Mouse (Mus musculus): ENCODE measurements around the gene P4ha2.

P4ha2 gene

DNA sequence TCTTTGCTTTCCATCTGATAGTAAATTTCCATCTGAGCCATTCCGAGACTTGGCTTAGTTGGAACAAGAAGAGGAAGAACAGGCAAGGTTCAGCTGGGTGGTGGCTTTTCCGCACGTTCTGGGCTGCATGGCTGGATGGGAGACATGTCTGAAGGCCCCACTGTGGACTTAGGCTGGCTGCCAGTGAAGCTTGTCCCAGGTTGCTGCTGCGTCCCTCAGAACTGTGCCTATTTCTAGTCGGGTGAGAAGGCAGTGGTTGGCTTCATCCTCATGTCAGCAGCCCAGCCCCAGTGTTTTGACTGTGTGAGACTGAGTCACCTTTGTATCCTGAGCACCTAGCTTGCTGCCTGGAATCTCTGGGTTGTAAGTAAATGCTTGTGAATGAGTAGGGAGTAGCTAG is 9.0 kb downstream of the P4ha2 start:
- no peak for DNase-seq (ENCODE audit: low read depth, low spot score)
- H3K27me3 ChIP-seq (ENCODE audit: control insufficient read depth, insufficient read depth, low read length, poor library complexity, severe bottlenecking), result no peaks in the 10 kb centered on the region; the same call in 1 of the 2 replicates

DNA sequence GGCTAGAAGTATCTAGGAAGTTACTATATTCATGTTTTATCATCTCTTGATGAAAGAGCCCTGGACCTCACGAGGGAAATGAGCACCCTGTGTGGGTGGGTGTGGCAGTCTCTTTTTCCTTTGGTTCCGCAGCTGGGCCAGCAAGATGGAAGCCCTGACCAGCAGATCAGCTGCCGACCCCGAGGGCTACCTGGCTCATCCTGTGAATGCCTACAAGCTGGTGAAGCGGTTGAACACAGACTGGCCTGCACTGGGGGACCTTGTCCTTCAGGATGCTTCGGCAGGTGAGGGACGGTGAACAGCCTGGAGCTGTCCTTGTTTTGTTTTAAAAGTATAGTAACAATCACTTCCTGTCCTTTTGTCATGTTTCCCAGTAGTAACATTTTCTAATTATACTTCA is 11.4 kb downstream of the P4ha2 start:
- no peaks in the 10 kb centered on the region for H3K36me3 ChIP-seq (ENCODE audit: control insufficient read depth, insufficient read depth, low read length, poor library complexity, severe bottlenecking)
- no peak for DNase-seq (ENCODE audit: low read depth, low spot score)
- H3K27me3 ChIP-seq (ENCODE audit: control insufficient read depth, insufficient read depth, low read length, poor library complexity, severe bottlenecking), result no peaks in the 10 kb centered on the region; the same call in 1 of the 2 replicates

More for the DNA sequence above, 9.0 kb downstream of the P4ha2 start:
- no peaks in the 10 kb centered on the region for H3K36me3 ChIP-seq (ENCODE audit: control insufficient read depth, insufficient read depth, low read length, poor library complexity, severe bottlenecking)

DNA sequence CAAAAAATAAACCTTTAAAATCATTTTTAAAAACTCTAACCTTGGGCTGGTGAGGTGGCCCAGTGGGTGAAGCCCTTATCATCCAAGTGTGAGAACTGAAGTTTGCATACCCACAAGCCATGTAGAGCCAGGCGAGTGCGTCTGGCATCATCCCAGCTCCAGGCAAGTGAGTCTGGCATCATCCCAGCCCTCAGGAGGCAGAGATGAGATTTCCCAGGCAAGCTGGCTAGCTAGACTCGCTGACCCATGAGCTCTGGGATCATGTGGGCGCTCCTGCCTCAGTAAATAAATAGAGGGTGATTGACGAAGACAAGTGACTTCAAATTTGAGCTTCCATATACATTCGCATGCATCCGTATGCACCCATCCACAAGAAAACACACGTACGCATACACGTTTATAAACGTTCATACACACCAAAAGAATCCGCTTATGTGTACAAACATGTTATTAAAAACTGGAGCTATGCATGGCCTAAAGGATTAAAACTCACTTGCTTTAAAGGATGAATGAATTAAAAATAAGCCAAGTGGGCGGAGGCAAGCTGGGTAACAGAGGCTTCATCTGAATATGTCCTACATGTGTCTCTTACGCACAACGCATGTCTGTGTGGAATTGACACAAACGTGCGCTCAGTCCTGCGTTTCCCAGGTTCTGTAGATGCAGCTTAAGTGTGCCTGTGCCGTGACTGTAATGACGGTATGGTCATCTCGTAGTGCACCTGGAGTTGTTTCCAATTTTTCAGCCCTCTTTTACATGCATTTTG is 12.3 kb downstream of the P4ha2 start:
- DNase-seq (ENCODE audit: low read depth, low spot score), result no peak
- Histone ChIP-seq H3K27me3 (ENCODE audit: control insufficient read depth, insufficient read depth, low read length, poor library complexity, severe bottlenecking) (no peaks in the 10 kb centered on the region; the same call in 1 of the 2 replicates), H3K36me3 (ENCODE audit: control insufficient read depth, insufficient read depth, low read length, poor library complexity, severe bottlenecking) (no peaks in the 10 kb centered on the region)

DNA sequence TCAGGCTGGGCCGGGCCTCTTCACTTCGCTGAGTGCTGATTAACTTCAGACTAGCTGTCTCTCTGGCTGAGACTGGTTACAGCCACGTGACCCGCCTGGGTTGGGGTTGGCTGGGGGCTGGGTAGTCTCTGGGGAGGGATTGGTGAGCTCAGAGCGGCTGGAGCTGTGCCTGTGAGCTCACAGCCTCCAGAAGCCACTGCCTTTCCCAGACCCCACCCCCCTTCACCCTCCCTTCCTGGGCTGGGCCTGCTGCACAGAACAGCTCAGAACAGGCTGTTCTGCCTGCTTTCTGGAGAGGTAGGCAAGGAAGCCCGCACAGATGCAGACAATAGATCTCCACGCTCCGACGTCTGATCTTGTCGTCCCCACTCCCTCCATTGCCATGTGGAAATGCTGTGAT is 13.0 kb downstream of the P4ha2 start:
- DNase-seq (ENCODE audit: low read depth, low spot score), result no peak
- H3K27me3 ChIP-seq (ENCODE audit: control insufficient read depth, insufficient read depth, low read length, poor library complexity, severe bottlenecking), result no peaks in the 10 kb centered on the region
- no peaks in the 10 kb centered on the region for H3K36me3 ChIP-seq (ENCODE audit: control insufficient read depth, insufficient read depth, low read length, poor library complexity, severe bottlenecking)

DNA sequence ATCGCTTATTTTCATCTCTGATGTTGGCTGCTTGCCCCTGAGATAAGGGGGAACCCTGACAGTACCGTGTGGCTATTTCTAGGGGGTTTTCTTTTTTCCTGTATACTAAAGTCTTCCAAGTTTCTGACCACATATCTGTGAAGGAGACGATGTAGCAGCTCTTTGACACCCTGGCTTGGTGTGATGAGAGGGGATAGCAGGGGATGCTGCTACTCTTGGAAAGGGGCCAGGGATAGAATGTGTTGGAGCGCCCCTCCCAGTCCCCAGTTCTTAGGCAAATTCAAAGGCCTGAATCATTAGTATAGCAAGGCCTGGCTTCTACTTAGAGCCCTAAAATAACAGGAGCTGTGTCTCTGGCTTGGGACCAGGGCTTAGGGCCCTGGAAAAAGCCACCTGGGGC is 13.5 kb downstream of the P4ha2 start:
- H3K36me3 ChIP-seq (ENCODE audit: control insufficient read depth, insufficient read depth, low read length, poor library complexity, severe bottlenecking), result no peaks in the 10 kb centered on the region
- no peaks in the 10 kb centered on the region for H3K27me3 ChIP-seq (ENCODE audit: control insufficient read depth, insufficient read depth, low read length, poor library complexity, severe bottlenecking)
- DNase-seq (ENCODE audit: low read depth, low spot score), result no peak

DNA sequence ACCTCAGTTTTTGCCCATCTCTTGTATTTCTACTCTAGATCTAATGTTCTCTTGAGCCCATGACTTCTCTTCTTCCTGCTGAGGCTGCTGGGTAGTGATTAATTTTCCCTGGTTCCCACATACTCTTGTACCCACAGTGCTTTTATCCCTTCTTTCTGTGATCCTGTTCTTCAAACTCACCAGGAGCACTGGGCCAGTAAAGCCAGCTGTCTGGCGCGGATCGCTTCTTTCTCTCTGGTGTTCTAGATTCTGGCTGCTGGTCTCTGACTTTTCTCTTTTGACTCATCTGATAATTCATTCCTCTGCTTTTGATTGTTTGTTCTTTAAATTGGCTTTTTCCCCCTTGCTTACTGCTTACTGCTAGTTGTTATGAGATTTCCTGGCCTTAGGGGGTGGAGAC is 14.9 kb downstream of the P4ha2 start:
- no peak for DNase-seq (ENCODE audit: low read depth, low spot score)
- Histone ChIP-seq H3K27me3 (ENCODE audit: control insufficient read depth, insufficient read depth, low read length, poor library complexity, severe bottlenecking) (no peaks in the 10 kb centered on the region), H3K36me3 (ENCODE audit: control insufficient read depth, insufficient read depth, low read length, poor library complexity, severe bottlenecking) (no peaks in the 10 kb centered on the region)

DNA sequence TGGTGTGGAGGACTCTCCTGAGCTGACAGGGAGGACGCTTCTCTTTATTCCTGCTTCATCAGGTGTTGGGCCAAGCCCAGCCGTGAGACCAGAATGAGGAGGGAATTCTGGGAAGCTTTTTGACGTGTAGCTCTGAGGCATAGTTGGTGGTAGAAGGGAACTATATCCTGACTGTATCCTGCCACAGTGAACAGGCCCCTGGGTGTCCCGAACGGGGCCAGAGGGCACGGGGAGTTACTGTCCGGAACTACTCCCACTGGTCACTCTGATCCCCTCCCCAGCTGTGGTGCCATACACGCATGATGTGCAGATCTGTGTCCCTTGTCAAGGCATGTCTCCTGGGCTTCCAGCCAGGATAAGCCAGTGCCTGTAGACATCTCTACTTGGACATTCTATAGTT is 15.4 kb downstream of the P4ha2 start:
- Histone ChIP-seq H3K36me3 (ENCODE audit: control insufficient read depth, insufficient read depth, low read length, poor library complexity, severe bottlenecking) (no peaks in the 10 kb centered on the region), H3K27me3 (ENCODE audit: control insufficient read depth, insufficient read depth, low read length, poor library complexity, severe bottlenecking) (no peaks in the 10 kb centered on the region)
- no peak for DNase-seq (ENCODE audit: low read depth, low spot score)

DNA sequence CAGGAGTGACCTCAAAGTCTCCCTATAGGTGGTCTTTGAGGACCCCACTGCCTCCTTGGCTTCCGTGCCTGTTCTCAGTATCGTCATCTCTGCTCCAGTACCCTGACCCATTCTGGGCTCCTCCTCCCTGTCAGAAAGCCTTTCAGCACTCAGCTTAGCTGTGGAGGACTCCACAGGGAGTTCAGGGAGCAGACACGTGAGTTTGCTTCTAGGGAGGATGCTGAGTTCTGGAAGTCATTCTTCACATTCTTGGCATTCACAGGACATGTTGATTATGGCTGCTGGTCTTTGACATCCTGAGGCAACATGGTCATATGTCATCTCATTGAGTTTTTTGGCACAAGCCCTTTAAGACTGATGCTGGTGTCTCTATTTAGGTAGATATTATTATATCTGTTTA is 16.0 kb downstream of the P4ha2 start:
- no peak for DNase-seq (ENCODE audit: low read depth, low spot score)
- no peaks in the 10 kb centered on the region for H3K36me3 ChIP-seq (ENCODE audit: control insufficient read depth, insufficient read depth, low read length, poor library complexity, severe bottlenecking)
- no peaks in the 10 kb centered on the region for H3K27me3 ChIP-seq (ENCODE audit: control insufficient read depth, insufficient read depth, low read length, poor library complexity, severe bottlenecking)

DNA sequence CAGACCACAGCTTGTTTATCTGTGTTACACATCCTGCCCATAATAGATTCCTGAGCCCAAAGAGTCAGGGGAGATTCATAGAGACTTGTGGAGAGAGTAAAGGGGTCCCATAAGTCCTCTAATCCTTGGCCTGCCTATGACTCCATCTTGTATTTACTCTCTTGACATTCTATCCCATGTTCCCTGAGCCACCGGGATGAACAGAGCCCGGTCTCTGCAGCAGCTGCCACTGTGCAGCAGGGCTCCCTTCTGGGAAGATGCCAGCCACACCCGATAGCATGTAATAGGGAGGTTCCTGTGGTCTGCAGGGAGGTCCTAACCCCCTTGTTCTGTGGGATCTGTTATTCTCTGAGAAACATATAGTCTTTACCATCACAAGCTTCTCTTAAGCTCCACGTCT is 16.5 kb downstream of the P4ha2 start:
- H3K27me3 ChIP-seq (ENCODE audit: control insufficient read depth, insufficient read depth, low read length, poor library complexity, severe bottlenecking), result no peaks in the 10 kb centered on the region
- no peak for DNase-seq (ENCODE audit: low read depth, low spot score)
- no peaks in the 10 kb centered on the region for H3K36me3 ChIP-seq (ENCODE audit: control insufficient read depth, insufficient read depth, low read length, poor library complexity, severe bottlenecking)

DNA sequence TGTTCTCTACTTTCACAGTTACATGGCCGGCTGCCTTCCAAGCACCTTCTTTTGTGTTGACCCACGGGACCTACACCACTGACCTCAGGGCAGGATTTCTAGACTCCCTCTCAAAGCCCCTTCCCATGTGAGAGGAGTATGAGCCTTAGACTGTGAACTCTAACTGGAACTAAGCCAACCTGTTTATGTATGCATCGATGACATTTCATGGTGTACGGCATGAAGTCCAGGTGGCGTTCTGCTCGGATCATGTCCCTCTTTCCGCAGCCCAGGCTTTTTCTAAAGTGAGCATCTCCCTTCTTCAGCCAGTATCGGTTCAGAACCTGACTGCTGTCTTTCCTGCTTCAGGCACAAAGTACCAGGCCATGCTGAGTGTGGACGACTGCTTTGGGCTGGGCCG is 17.2 kb downstream of the P4ha2 start:
- H3K27me3 ChIP-seq (ENCODE audit: control insufficient read depth, insufficient read depth, low read length, poor library complexity, severe bottlenecking), result no peaks in the 10 kb centered on the region
- H3K36me3 ChIP-seq (ENCODE audit: control insufficient read depth, insufficient read depth, low read length, poor library complexity, severe bottlenecking), result no peaks in the 10 kb centered on the region

DNA sequence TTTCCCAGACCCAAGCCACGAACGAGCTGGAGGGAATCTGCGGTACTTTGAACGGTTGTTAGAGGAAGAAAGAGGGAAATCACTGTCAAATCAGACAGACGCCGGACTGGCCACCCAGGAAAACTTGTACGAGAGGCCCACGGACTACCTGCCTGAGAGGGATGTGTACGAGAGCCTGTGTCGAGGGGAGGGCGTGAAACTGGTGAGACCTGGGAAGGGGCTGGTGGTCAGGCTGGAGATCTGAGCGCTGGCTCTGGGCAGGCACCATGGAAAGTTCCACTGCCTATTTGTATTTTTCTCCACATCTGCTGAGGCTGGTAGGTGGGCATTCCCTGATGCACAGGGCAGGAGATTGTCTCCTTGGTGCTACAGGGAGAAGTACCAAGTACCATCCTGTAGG is 19.2 kb downstream of the P4ha2 start:
- no peaks in the 10 kb centered on the region for H3K36me3 ChIP-seq (ENCODE audit: control insufficient read depth, insufficient read depth, low read length, poor library complexity, severe bottlenecking)
- no peaks in the 10 kb centered on the region for H3K27me3 ChIP-seq (ENCODE audit: control insufficient read depth, insufficient read depth, low read length, poor library complexity, severe bottlenecking)
- DNase-seq (ENCODE audit: low read depth, low spot score), result no peak

More for the DNA sequence above, 17.2 kb downstream of the P4ha2 start:
- DNase-seq (ENCODE audit: low read depth, low spot score), result no peak

DNA sequence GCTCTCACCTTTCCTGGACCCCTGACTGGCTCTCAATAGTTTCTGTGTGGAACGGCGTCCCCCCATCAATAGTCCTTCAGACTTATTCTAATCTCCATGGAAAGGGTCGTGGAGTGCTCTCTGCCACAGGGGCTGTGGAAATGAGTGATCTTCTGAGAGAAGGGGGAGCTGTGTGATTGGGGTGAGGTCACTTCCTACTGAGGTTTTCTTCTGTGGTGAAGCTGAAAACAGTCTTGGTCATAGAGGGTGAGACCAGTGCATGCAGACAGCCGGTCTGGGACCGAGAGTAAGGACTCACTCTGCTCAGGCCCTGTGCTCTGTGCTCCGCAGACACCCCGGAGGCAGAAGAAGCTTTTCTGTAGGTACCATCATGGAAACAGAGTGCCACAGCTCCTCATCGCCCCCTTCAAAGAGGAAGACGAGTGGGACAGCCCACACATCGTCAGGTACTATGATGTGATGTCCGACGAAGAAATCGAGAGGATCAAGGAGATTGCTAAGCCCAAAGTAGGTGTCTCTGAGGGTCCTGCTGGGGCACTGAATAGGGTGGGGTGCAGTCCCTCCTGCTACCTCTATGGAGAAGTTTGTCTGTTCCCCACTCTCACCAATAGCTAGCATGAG is 20.0 kb downstream of the P4ha2 start:
- no peaks in the 10 kb centered on the region for H3K36me3 ChIP-seq (ENCODE audit: control insufficient read depth, insufficient read depth, low read length, poor library complexity, severe bottlenecking)
- no peaks in the 10 kb centered on the region for H3K27me3 ChIP-seq (ENCODE audit: control insufficient read depth, insufficient read depth, low read length, poor library complexity, severe bottlenecking)
- no peak for DNase-seq (ENCODE audit: low read depth, low spot score)

DNA sequence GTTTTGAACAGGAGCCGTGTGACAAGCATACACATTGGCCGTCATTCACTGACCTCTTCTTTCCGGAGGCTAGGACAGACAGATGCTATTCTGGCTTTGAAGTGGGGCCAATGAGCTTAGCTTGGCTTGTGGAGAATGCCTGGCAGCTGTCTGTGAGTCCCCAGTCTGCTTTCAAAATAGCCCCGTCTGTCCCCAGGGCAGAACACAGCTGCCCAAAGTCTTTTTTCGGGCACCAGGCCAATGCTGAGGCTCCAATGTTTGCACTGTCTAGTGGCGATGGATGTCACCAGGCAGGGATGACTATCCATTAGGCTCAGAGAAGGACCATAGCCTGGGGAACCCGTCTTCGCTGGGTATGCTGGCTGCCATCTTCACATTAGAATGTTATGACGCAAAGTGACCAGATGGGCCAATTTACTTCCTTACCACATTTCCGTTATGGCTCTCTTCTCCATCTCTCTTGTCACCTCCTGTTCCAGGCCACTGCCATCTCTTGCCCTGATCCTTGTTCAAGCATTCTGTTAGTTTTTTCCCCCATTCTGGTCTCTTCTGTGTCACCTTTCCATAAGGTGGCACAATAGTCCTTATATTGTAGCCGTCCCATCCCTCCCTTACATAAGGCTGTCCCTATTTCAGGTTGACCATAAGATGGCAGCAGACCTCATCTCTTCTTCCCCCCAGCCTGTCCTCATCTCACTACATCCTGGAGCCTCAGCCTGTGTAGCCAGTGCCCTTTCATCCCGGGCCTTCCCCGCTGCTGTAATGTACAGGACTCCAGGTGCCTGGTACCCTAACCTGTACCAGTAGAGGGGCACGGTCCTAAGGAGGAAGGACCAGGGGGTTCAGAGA is 22.7 kb downstream of the P4ha2 start:
- H3K27me3 ChIP-seq (ENCODE audit: control insufficient read depth, insufficient read depth, low read length, poor library complexity, severe bottlenecking), result no peaks in the 10 kb centered on the region; the same call in 1 of the 2 replicates
- no peaks in the 10 kb centered on the region for H3K36me3 ChIP-seq (ENCODE audit: control insufficient read depth, insufficient read depth, low read length, poor library complexity, severe bottlenecking)
- DNase-seq (ENCODE audit: low read depth, low spot score), result peak; percentile 48

DNA sequence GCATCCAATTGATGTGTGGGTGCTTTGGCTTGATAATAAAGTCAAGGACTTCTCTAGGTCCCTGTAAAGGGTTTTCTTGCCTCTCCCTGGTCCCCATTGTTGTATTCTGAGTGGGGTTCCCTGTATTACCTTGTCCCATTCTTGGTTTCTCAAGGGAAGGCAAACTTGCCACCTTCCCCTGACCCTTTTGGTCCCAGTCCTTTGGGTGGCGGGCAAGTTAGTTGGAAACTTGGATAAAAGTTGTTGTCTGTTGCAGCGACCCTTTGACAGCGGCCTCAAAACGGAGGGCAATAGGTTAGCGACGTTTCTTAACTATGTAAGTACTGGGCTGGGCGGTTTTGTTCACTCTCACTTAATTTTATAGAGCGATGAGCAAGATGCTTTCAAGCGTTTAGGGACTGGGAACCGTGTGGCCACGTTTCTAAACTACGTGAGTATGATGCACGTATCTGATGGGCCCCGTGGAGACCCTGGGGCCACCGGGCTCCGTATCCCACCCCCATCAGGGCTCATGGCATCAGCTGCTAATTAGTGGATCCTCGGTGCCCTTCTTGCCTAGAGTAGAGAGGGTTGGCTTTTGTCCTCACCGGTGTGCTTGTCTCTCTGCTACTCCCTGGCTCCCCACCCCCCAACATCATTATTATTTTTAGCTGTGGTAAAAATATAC is 26.2 kb downstream of the P4ha2 start:
- no peaks in the 10 kb centered on the region for H3K36me3 ChIP-seq (ENCODE audit: control insufficient read depth, insufficient read depth, low read length, poor library complexity, severe bottlenecking)
- no peak for DNase-seq (ENCODE audit: low read depth, low spot score)
- no peaks in the 10 kb centered on the region; the same call in 1 of the 2 replicates for H3K27me3 ChIP-seq (ENCODE audit: control insufficient read depth, insufficient read depth, low read length, poor library complexity, severe bottlenecking)

Measured in splenic B cell, adult 2 months (primary cell).